Mouse (Mus musculus): Measurements from ENCODE around the gene 8030411F24Rik. TPM values are rescaled to one million over a fixed set of nuclear protein-coding genes. Genes with fewer than 3 reads are reported as not detected.

Gene 8030411F24Rik
- polyA plus RNA-seq, 1 experiment from 2014 or later, result not detected

DNA sequence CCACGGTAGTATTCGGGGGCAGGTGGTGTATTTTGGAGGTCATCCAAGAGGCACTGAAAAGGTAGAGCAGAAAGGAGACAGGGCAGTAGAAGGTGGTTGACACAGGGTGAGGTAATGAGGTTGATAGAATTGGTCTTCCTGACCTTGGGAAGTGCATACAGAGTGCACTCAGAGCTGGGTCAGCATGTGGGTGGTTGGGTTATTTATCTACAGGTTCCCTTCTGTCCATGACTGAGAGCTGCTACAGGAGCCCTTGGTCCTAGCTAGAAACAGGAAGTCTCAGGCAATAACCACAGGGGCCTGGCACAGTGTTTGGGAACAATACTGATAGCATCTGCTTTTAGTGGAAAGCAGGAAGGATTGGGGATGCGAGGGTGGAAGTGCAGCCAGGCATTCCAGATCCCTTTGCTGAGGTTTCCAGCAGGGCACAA is 19.7 kb downstream of the 8030411F24Rik start:
- no peaks in the 10 kb centered on the region for H3K27me3 ChIP-seq (replicated peaks)

DNA sequence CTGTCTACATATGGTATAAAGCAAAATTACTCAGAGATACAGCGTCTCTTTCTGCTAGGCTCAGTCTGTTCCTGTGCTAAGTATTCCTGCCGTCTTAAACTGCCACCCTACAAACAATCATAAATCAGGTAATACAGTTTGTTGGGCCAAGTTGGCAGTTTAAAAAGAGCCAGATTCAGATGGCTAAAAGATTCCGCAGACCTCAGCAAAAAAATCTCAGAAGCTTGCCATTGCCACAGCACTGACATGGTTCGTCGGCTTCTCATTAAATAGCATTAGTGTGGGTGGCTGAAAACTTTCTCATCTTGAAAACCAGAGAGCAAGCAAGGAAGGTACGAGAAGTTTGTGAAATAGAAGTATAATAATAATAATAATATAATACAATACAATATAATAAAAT is 24.9 kb downstream of the 8030411F24Rik start:
- Histone ChIP-seq H3K4me3 (replicated peaks) (no peak overlapping the region), H3K4me2 (no peak overlapping the region), H3K4me1 (no peaks in the 10 kb centered on the region), H3K36me3 (no peaks in the 10 kb centered on the region), H3K9me3 (replicated peaks) (no peaks in the 10 kb centered on the region), H3K27ac (replicated peaks) (no peak overlapping the region), H3K9ac (replicated peaks) (no peak overlapping the region), H3K27me3 (replicated peaks) (no peaks in the 10 kb centered on the region)
- WGBS, result 68% methylated on average over 6 of the region's 6 CpGs
- no peak for ATAC-seq (ENCODE audit: low FRiP score)

More for the DNA sequence above, 19.7 kb downstream of the 8030411F24Rik start:
- WGBS, result 75% methylated on average over 3 of the region's 3 CpGs
- H3K4me1 ChIP-seq, result no peaks in the 10 kb centered on the region
- no peak overlapping the region for H3K9ac ChIP-seq (replicated peaks)
- no peak overlapping the region for H3K4me3 ChIP-seq (replicated peaks)
- no peaks in the 10 kb centered on the region for H3K36me3 ChIP-seq
- H3K4me2 ChIP-seq, result no peak overlapping the region
- no peak for ATAC-seq (ENCODE audit: low FRiP score)
- no peak overlapping the region for H3K27ac ChIP-seq (replicated peaks)
- no peaks in the 10 kb centered on the region for H3K9me3 ChIP-seq (replicated peaks)

DNA sequence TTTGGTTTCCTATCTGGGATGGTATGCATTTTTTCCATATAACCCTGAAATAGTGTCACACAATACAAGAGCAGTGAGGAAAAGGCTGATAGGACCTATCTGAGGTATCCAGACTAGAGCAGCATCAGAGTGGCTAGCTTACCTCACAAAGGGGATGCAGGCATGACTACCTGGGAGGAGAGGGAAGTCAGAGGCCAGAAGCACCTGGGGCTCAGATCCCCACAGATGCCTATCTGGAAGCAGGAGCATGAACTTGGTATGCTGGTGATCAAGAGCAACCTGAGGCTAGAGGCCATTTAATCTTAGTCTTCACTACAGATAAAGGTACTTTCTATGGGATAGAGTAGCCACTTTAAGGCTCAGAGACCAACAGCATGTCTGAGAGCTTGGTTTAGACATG is 38.1 kb downstream of the 8030411F24Rik start, which contains the start of gene Cst13:
TSS of gene Cst13 (plus strand) at position 173 of the 400 bp plus-strand sequence.
- ATAC-seq (ENCODE audit: low FRiP score), result no peak
- Histone ChIP-seq H3K36me3 (no peaks in the 10 kb centered on the region), H3K9me3 (replicated peaks) (no peaks in the 10 kb centered on the region), H3K4me2 (no peak within 1 kb of the TSS), H3K4me3 (replicated peaks) (no peak within 1 kb of the TSS), H3K9ac (replicated peaks) (no peak within 1 kb of the TSS), H3K27me3 (replicated peaks) (no peaks in the 10 kb centered on the region), H3K27ac (replicated peaks) (no peak within 1 kb of the TSS), H3K4me1 (no peaks in the 10 kb centered on the region)

DNA sequence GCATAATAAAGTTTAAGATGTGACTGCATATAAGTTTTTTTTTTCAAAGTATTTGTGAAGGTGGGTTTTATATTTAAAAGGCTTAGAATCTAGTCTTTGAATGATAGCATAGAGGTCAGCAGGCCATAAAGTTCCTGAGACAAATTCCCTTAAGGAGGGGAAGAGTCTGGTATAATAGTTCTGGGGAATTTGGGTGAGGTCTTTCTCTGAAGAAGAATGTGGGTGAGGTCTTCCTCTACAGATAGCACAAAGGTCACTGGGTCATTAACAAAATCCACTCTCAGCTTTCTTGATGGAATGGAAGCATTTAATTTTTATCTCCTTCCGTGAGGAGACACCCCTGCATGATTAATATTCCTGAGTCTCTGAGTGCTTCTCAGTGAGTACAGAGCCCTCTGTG is 44.2 kb downstream of the 8030411F24Rik start:
- no peak overlapping the region for H3K9ac ChIP-seq (replicated peaks)
- no peaks in the 10 kb centered on the region for H3K9me3 ChIP-seq (replicated peaks)
- H3K4me3 ChIP-seq (replicated peaks), result no peak overlapping the region
- no peak overlapping the region for H3K27ac ChIP-seq (replicated peaks)
- H3K36me3 ChIP-seq, result no peaks in the 10 kb centered on the region
- H3K4me2 ChIP-seq, result no peak overlapping the region
- ATAC-seq (ENCODE audit: low FRiP score), result no peak
- H3K4me1 ChIP-seq, result no peaks in the 10 kb centered on the region
- 81% methylated on average over 1 of the region's 1 CpGs for WGBS
- no peaks in the 10 kb centered on the region for H3K27me3 ChIP-seq (replicated peaks)

DNA sequence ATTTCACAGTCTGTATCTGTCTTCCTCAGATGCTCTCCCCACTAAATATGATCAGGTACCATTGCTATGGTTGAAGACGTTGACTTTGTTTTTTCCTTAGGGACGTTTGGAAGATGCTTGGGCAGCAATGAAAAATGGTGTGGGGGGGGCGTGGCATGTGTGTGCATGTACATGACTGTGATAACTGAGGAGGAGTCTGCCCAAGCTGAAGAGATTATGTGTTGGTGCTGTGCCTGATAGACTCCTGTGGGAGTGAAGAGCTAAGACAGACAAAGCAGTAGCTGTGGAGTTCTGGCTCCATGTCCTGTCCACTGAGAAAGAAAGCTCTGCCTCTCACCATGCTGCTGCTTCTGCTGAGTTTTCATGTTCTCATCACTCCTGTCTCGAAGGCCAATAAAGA is 53.1 kb downstream of the 8030411F24Rik start, which contains the start of gene Cst9:
TSS of gene Cst9 (plus strand) at position 236 of the 400 bp plus-strand sequence.
- no peak for ATAC-seq (ENCODE audit: low FRiP score)
- Histone ChIP-seq H3K4me2 (no peak within 1 kb of the TSS), H3K36me3 (no peaks in the 10 kb centered on the region), H3K27me3 (replicated peaks) (no peaks in the 10 kb centered on the region), H3K4me1 (no peaks in the 10 kb centered on the region), H3K9ac (replicated peaks) (no peak within 1 kb of the TSS), H3K27ac (replicated peaks) (no peak within 1 kb of the TSS), H3K4me3 (replicated peaks) (no peak within 1 kb of the TSS), H3K9me3 (replicated peaks) (no peaks in the 10 kb centered on the region)
- 74% methylated on average over 4 of the region's 4 CpGs for WGBS

Other genes with a start within 250 kb of the 8030411F24Rik start
- gene Nxt1, start 109.4 kb upstream of the 8030411F24Rik start, polyA plus RNA-seq (2015; fragmentation: Nextera tagmentation; extraction: Ambion mirVana), result 40.2 and 54.3 TPM in 2 replicates
- gene Gzf1, start 101.0 kb upstream of the 8030411F24Rik start, polyA plus RNA-seq (2015; fragmentation: Nextera tagmentation; extraction: Ambion mirVana), result 13.8 and 15.7 TPM in 2 replicates
- 84.1 and 84.6 TPM in 2 replicates for gene Napb, start 49.5 kb upstream of the 8030411F24Rik start, polyA plus RNA-seq (2015; fragmentation: Nextera tagmentation; extraction: Ambion mirVana)
- not detected in 2 replicates for gene Cstl1, start 31.7 kb upstream of the 8030411F24Rik start, polyA plus RNA-seq (2015; fragmentation: Nextera tagmentation; extraction: Ambion mirVana)
- gene Cst11, start 10.5 kb upstream of the 8030411F24Rik start, polyA plus RNA-seq (2015; fragmentation: Nextera tagmentation; extraction: Ambion mirVana), result not detected in 2 replicates
- gene Cst12, start 7.4 kb downstream of the 8030411F24Rik start, polyA plus RNA-seq (2015; fragmentation: Nextera tagmentation; extraction: Ambion mirVana), result not detected in 2 replicates
- not detected in 2 replicates for gene Cst8, start 16.8 kb downstream of the 8030411F24Rik start, polyA plus RNA-seq (2015; fragmentation: Nextera tagmentation; extraction: Ambion mirVana)
- gene Cst13, start 38.1 kb downstream of the 8030411F24Rik start, polyA plus RNA-seq (2015; fragmentation: Nextera tagmentation; extraction: Ambion mirVana), result not detected in 2 replicates
- gene Cst9, start 53.1 kb downstream of the 8030411F24Rik start, polyA plus RNA-seq (2015; fragmentation: Nextera tagmentation; extraction: Ambion mirVana), result not detected in 2 replicates
- gene 9230104L09Rik, start 83.0 kb downstream of the 8030411F24Rik start, polyA plus RNA-seq (2015; fragmentation: Nextera tagmentation; extraction: Ambion mirVana), result not detected in 2 replicates
- 582 and 653 TPM in 2 replicates for gene Cst3, start 93.7 kb downstream of the 8030411F24Rik start, polyA plus RNA-seq (2015; fragmentation: Nextera tagmentation; extraction: Ambion mirVana)
- not detected in 2 replicates for gene Gm1330, start 221.2 kb downstream of the 8030411F24Rik start, polyA plus RNA-seq (2015; fragmentation: Nextera tagmentation; extraction: Ambion mirVana)
- not detected in 2 replicates for gene Gm10750, start 235.2 kb downstream of the 8030411F24Rik start, polyA plus RNA-seq (2015; fragmentation: Nextera tagmentation; extraction: Ambion mirVana)

Data from neural tube, embryonic 15.5 days (tissue).